Mouse (Mus musculus) left cerebral cortex, postnatal 4 days (tissue): ENCODE measurements at regions not wholly inside any gene's neighbourhood (a gene's known extent, or its start where the extent isn't known, plus 50 kb on each side); places are given as distances from the start of the nearest gene placed in this dataset.

ENCODE experiments used
- DNase-seq: peaks from one replicate; pipeline ENCODE4 v3.0.0-alpha.2; 2022
- intact Hi-C: fragments of 180-260 bp; cut with DNase I; formaldehyde crosslinking; loops from one replicate; pipeline ENCODE4 v1.15.1; 2025

- intact Hi-C loops, result no loop called here
- DNase-seq, result no peak
Observed at GRCm38 (mm10) chr2:84161742-84162141, 171.4 kb downstream of the Gm13691 start.

- intact Hi-C loops, result no loop called here
- no peak for DNase-seq
Observed at GRCm38 (mm10) chr2:84173450-84173849, 183.1 kb downstream of the Gm13691 start.

- no peak for DNase-seq
- intact Hi-C loops, result no loop called here
Observed at GRCm38 (mm10) chr2:84183624-84184287, 193.4 kb downstream of the Gm13691 start.

GRCm38 (mm10) chr2:84184288-84185015 is 194.1 kb downstream of the Gm13691 start:
- DNase-seq, result no peak
- intact Hi-C loops, result no loop called here

GRCm38 (mm10) chr2:84185016-84185330 is 194.6 kb downstream of the Gm13691 start:
- no peak for DNase-seq
- intact Hi-C loops, result no loop called here

GRCm38 (mm10) chr2:84186126-84186701 is 195.9 kb downstream of the Gm13691 start:
- intact Hi-C loops, result no loop called here
- DNase-seq, result peak; percentile 68

- intact Hi-C loops, result no loop called here
- DNase-seq, result no peak
Observed at GRCm38 (mm10) chr2:84187456-84187855, 197.1 kb downstream of the Gm13691 start.

GRCm38 (mm10) chr2:84189302-84189701 is 198.9 kb downstream of the Gm13691 start:
- intact Hi-C loops, result no loop called here
- DNase-seq, result no peak

- intact Hi-C loops, result no loop called here
- no peak for DNase-seq
Observed at GRCm38 (mm10) chr2:84217116-84217515, 208.1 kb downstream of the Calcrl start.

GRCm38 (mm10) chr2:84222049-84222448 is 203.2 kb downstream of the Calcrl start:
- intact Hi-C loops, result no loop called here
- DNase-seq, result no peak

- DNase-seq, result no peak
- intact Hi-C loops, result no loop called here
Observed at GRCm38 (mm10) chr2:84229777-84230176, 195.4 kb downstream of the Calcrl start.

GRCm38 (mm10) chr2:84235641-84236040 is 189.6 kb downstream of the Calcrl start:
- no peak for DNase-seq
- intact Hi-C loops, result no loop called here

GRCm38 (mm10) chr2:84241244-84241643 is 184.0 kb downstream of the Calcrl start:
- DNase-seq, result no peak
- intact Hi-C loops, result no loop called here

GRCm38 (mm10) chr2:84241986-84242385 is 183.2 kb downstream of the Calcrl start:
- intact Hi-C loops, result no loop called here
- DNase-seq, result no peak

- intact Hi-C loops, result no loop called here
- no peak for DNase-seq
Observed at GRCm38 (mm10) chr2:84245900-84246299, 179.3 kb downstream of the Calcrl start.

- intact Hi-C loops, result no loop called here
- no peak for DNase-seq
Observed at GRCm38 (mm10) chr2:84246562-84246961, 178.6 kb downstream of the Calcrl start.

- DNase-seq, result no peak
- intact Hi-C loops, result no loop called here
Observed at GRCm38 (mm10) chr2:84248169-84248568, 177.0 kb downstream of the Calcrl start.

GRCm38 (mm10) chr2:84249871-84250270 is 175.3 kb downstream of the Calcrl start:
- intact Hi-C loops, result no loop called here
- no peak for DNase-seq

GRCm38 (mm10) chr2:84252076-84252475 is 173.1 kb downstream of the Calcrl start:
- intact Hi-C loops, result no loop called here
- DNase-seq, result no peak

GRCm38 (mm10) chr2:84258339-84259006 is 166.7 kb downstream of the Calcrl start:
- DNase-seq, result no peak
- intact Hi-C loops, result no loop called here

GRCm38 (mm10) chr2:84259222-84259621 is 166.0 kb downstream of the Calcrl start:
- DNase-seq, result no peak
- intact Hi-C loops, result no loop called here

- intact Hi-C loops, result no loop called here
Observed at GRCm38 (mm10) chr2:84260701-84261100, 164.5 kb downstream of the Calcrl start.

More at GRCm38 (mm10) chr2:84260701-84261100, 164.5 kb downstream of the Calcrl start:
- no peak for DNase-seq
